Mouse (Mus musculus): ENCODE data around the gene Dennd4c. TPM values are rescaled to one million over a fixed set of nuclear protein-coding genes. Genes with fewer than 3 reads are reported as not detected.

Dennd4c gene
- polyA plus RNA-seq (2014; fragmentation: Illumina TruSeq; extraction: RNeasy Lipid Tissue Mini Kit (QIAGEN cat#74804)), result 91.7 TPM

DNA sequence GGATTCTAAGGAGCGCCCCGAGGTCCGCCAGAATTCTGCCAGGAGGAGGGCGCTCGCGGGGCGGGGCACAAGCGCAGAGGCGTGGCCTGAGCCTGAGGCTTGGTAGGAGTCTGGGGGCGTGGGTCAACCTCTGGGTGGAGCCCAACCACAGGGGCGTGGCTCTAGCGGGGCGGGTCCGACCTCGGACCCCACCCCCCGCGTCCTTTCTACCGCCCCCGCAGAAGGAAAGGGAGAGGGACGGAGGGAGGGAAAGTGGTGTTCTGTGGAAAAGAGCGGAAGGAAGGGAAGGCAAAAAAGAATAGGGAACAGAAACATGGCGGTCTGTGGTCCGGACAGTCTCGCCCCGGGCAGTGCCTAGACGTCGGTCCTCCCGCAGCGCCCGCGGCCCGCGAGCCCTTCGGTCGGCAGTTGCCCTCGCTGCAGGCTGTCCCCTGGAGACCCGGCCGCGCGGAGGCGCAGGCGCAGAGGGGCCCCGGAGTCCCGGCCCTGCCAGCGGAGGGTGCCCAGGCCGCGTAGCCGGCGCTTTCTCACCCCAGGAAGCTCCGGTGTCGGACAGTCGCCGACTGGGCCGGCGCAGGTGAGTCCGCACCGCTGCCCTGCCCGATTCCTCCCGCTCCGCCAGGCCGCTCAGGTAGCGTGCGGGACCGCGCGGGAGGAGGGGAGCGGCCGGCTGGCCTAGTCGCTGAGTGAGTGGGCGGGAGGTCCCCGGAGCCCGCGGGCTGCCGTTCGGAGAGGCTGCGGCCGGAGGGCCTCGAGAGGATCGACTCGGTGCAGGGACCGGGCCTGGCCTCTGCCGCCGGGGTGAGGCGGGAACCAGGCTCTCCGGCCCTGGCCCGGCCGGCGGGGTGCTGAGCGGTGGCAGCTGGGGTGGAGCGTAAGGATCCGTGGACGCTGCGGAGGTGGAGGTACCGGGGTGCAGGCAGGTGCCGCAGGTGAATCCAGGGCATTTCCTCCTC is at the start of gene Dennd4c:
Gene Dennd4c (plus strand): TSS at position 220 of the 956 bp plus-strand sequence.

DNA sequence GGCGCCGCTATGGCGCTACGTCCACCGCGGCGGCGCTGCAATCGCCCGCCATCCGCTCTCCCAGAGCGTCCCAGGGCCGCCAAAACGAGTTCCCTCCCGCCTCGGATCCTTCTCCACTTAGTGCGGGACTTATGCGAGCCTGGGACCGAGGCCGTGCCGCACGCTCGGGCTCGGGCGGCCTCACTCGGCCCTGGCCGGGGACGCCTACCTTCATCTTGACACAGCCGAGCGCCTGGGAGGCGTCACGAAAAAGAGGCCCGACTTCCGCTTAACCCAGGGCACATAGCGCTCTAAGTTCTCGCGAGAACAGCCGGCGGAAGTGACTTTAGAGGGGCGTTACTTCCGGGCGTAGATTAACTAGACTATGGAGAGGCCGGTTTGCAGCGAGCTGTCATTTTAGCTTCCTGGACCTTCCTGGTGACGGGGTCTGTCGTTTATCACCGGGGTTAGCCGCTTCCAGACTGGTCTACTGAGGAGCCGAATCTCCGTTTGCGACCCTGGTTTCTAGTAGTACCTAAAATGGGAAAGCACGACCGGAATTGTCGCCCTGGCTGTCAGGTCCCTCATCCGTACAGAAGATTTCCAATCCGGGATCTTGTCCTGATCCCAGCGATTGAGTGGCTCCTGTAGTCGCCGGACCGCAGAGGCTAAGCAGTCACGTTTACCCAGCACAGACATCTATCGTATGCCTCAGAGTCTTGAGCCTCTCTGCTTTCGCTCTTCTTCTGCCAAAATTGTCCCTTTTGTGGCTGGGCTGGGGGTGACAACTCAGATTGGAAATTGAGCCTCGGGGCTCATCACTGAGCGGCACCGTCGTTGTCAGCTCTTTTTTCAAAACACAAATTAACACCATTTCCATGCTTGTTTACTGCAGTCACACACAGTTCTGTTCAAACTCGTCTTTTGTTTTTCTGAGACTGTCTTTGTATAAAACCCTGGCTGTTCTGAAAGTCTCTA is 109.0 kb downstream of the Dennd4c start, which contains the start of gene Rps6:
Gene Rps6 (minus strand): TSS at position 300 of the 957 bp plus-strand sequence.

DNA sequence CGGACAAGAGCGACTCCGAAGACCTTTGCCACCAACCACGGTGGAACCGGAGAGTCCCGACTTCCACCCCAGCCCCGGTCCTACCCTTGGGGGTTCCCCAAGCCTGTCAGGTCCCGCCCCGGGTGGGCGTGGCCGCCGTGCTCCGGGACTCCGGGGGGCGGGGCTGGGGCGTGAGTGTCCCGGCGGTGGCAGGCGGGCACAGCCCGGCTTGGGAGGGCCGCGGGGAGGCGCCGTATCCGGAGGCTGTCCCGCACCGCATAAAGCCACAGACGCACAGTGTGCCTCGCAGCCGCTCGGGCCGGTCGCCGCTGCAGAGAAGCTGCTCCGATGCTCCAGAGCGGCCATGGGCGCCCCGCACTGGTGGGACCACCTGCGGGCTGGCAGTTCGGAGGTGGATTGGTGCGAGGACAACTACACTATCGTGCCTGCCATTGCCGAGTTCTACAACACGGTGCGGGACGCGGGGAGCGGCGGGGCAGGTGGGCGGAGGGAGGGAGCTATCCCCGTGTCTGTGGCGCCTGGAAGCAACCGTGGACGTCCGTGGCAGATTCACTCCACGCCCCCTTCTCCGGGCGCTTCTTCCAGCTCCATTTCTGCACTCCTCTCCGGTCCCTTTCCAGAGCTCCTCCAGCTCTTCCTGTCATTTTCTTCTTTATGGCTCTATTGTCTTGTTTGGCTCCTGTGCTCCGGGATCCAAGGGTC is 125.9 kb downstream of the Dennd4c start, which contains the start of gene Acer2:
Gene Acer2 (plus strand): TSS at position 251 of the 702 bp plus-strand sequence.

Other genes with a start within 250 kb of the Dennd4c start
- 0.26 TPM for gene Saxo1, start 190.2 kb upstream of the Dennd4c start, polyA plus RNA-seq (2014; fragmentation: Illumina TruSeq; extraction: RNeasy Lipid Tissue Mini Kit (QIAGEN cat#74804))
- gene Rraga, start 172.9 kb upstream of the Dennd4c start, polyA plus RNA-seq (2014; fragmentation: Illumina TruSeq; extraction: RNeasy Lipid Tissue Mini Kit (QIAGEN cat#74804)), result 109 TPM
- gene Haus6, start 136.5 kb upstream of the Dennd4c start, polyA plus RNA-seq (2014; fragmentation: Illumina TruSeq; extraction: RNeasy Lipid Tissue Mini Kit (QIAGEN cat#74804)), result 40.1 TPM
- gene Plin2, start 78.5 kb upstream of the Dennd4c start, polyA plus RNA-seq (2014; fragmentation: Illumina TruSeq; extraction: RNeasy Lipid Tissue Mini Kit (QIAGEN cat#74804)), result 17.0 TPM
- gene Rps6, start 108.9 kb downstream of the Dennd4c start, polyA plus RNA-seq (2014; fragmentation: Illumina TruSeq; extraction: RNeasy Lipid Tissue Mini Kit (QIAGEN cat#74804)), result 1,483 TPM
- gene Acer2, start 125.8 kb downstream of the Dennd4c start, polyA plus RNA-seq (2014; fragmentation: Illumina TruSeq; extraction: RNeasy Lipid Tissue Mini Kit (QIAGEN cat#74804)), result 5.8 TPM